Mouse (Mus musculus) myocyte (in vitro differentiated cells): ENCODE results near the gene Map2k5.

Experiments used
- E2F4 ChIP-seq: IDR thresholded peaks from one replicate; pipeline ENCODE4 v1.6.1; 2011; ENCODE audit warnings: mild to moderate bottlenecking, control low read depth, moderate library complexity; ENCODE audit not compliant: insufficient read depth
- MYOD1 ChIP-seq, 3 experiments: IDR thresholded peaks; one replicate each; pipeline ENCODE4 v1.6.1; 2011; ENCODE audit warnings: control low read depth in 2 of 3, low read depth in 2 of 3, mild to moderate bottlenecking in 2 of 3, moderate library complexity in 1 of 3; ENCODE audit not compliant: insufficient read length in 2 of 3, control insufficient read depth in 1 of 3
- POLR2A ChIP-seq: IDR thresholded peaks from one replicate; pipeline ENCODE4 v1.6.1; 2011; ENCODE audit warnings: low read depth, mild to moderate bottlenecking, control low read depth, moderate library complexity; ENCODE audit not compliant: insufficient read length

GRCm38 (mm10) chr9:63133659-63134058, 244.0 kb downstream of the Map2k5 start:
- no peak for TF ChIP-seq MYOD1 (IDR thresholded peaks at IDR 0.05; ENCODE audit: control insufficient read depth in 1 of 3, insufficient read length in 2 of 3, low read depth in 2 of 3)
- TF ChIP-seq POLR2A, result no peak
- TF ChIP-seq E2F4, result no peak
